In genomic region chr7:27602835-27603234, GRCm38 (mm10) we compare ENCODE assay signal across 14 mouse cellular contexts. TPM values are rescaled to one million over a fixed set of nuclear protein-coding genes. Genes with fewer than 3 reads are reported as not detected.
DNase-seq lines count a peak whose midpoint lies in the region; ATAC-seq and TF ChIP-seq lines count a peak whose summit lies in the region.
"Had no signal": no experiment of that assay in that cellular context is flagged by ENCODE, and none has a peak within 500 bp of the region (broad histone marks: within the 10 kb centered on the region; RNA-seq: fewer than 3 reads in every experiment).

No protein-coding gene starts in this region.

- peak overlapping the region; percentile 15; the same call in 1 of the 2 replicates for H3K9ac ChIP-seq in heart, embryonic 13.5 days
- no peak overlapping the region for H3K9ac ChIP-seq in heart, embryonic 11.5 days (ENCODE audit: low read depth, low read length)
- no peak overlapping the region for H3K9ac ChIP-seq in lung, postnatal 0 days (replicated peaks; ENCODE audit: low read depth)
- H3K9ac ChIP-seq: hindbrain, embryonic 12.5 days; midbrain, embryonic 15.5 days had no signal

- no peak for TF ChIP-seq CTCF in lung, postnatal 0 days (IDR thresholded peaks at IDR 0.05)

- no peak overlapping the region for H3K27ac ChIP-seq in heart, embryonic 13.5 days (replicated peaks)
- no peak overlapping the region for H3K27ac ChIP-seq in heart, embryonic 11.5 days (ENCODE audit: low read depth, low read length)
- peak overlapping the region; percentile 15; the same call in 1 of the 2 replicates for H3K27ac ChIP-seq in lung, postnatal 0 days (ENCODE audit: low read length)
- H3K27ac ChIP-seq: embryonic facial prominence, embryonic 10.5 days; hindbrain, embryonic 12.5 days; midbrain, embryonic 15.5 days had no signal

- H3K9me3 ChIP-seq in heart, embryonic 13.5 days: no peaks in the 10 kb centered on the region
- no peaks in the 10 kb centered on the region for H3K9me3 ChIP-seq in heart, embryonic 11.5 days (replicated peaks; ENCODE audit: control insufficient read depth, low read length)
- H3K9me3 ChIP-seq in lung, postnatal 0 days (ENCODE audit: low read length): no peaks in the 10 kb centered on the region
- H3K9me3 ChIP-seq: embryonic facial prominence, embryonic 10.5 days; hindbrain, embryonic 12.5 days; midbrain, embryonic 15.5 days had no signal

- peak; percentile 28 for DNase-seq in lung, postnatal 0 days (ENCODE audit: low spot score)
- no peak for DNase-seq in lung, adult 18-20 months
- DNase-seq in frontal cortex, postnatal 25 days (ENCODE audit: low spot score in 2 of 2): no peak
- DNase-seq: lung, postnatal 14 days; right cerebral cortex, adult 18-20 months had no signal

- no peak for ATAC-seq in heart, embryonic 13.5 days (ENCODE audit: extremely low read depth, insufficient number of reproducible peaks, low FRiP score, low TSS enrichment)
- ATAC-seq in heart, embryonic 11.5 days (replicated peaks; ENCODE audit: insufficient number of reproducible peaks, low FRiP score, low TSS enrichment): no peak
- no peak for ATAC-seq in lung, postnatal 0 days
- ATAC-seq in hematopoietic stem cell, adult 5-6 weeks (replicated peaks in 1 of 2; ENCODE audit: insufficient read depth in 1 of 2, low FRiP score in 2 of 2, low TSS enrichment in 1 of 2, low read depth in 1 of 2, poor library complexity in 2 of 2, severe bottlenecking in 2 of 2): peak; percentile 39 to 41; a peak in 3 of 4 replicates
- ATAC-seq in megakaryocyte progenitor cell, adult 5-6 weeks (replicated peaks; ENCODE audit: poor library complexity): peak; percentile 35
- ATAC-seq: midbrain, embryonic 15.5 days had no signal

- WGBS in heart, embryonic 13.5 days: 61% methylated on average over 7 of the region's 7 CpGs
- WGBS in heart, embryonic 11.5 days (ENCODE audit: insufficient replicate concordance): 68% methylated on average over 7 of the region's 7 CpGs
- WGBS in lung, postnatal 0 days: 32% methylated on average over 7 of the region's 7 CpGs

- H3K36me3 ChIP-seq in heart, embryonic 13.5 days: no peaks in the 10 kb centered on the region
- no peaks in the 10 kb centered on the region for H3K36me3 ChIP-seq in heart, embryonic 11.5 days (ENCODE audit: control insufficient read depth, insufficient read depth, low read length)
- no peaks in the 10 kb centered on the region for H3K36me3 ChIP-seq in lung, postnatal 0 days (ENCODE audit: insufficient read depth, low read length)
- H3K36me3 ChIP-seq: hindbrain, embryonic 12.5 days; midbrain, embryonic 15.5 days had no signal

- H3K4me1 ChIP-seq in heart, embryonic 13.5 days: peaks cover 99% of the 10 kb centered on the region
- H3K4me1 ChIP-seq in heart, embryonic 11.5 days (ENCODE audit: control insufficient read depth, insufficient read depth, low read length): peaks cover 76% of the 10 kb centered on the region
- peaks cover 46% of the 10 kb centered on the region for H3K4me1 ChIP-seq in lung, postnatal 0 days (ENCODE audit: insufficient read depth, low read depth, low read length)

- H3K4me2 ChIP-seq in heart, embryonic 13.5 days: no peak overlapping the region
- H3K4me2 ChIP-seq in heart, embryonic 11.5 days: no peak overlapping the region
- H3K4me2 ChIP-seq in lung, postnatal 0 days (replicated peaks; ENCODE audit: low read depth, low read length): no peak overlapping the region
- H3K4me2 ChIP-seq: hindbrain, embryonic 12.5 days; midbrain, embryonic 15.5 days had no signal

- no peaks in the 10 kb centered on the region for H3K27me3 ChIP-seq in heart, embryonic 13.5 days (replicated peaks)
- no peaks in the 10 kb centered on the region for H3K27me3 ChIP-seq in heart, embryonic 11.5 days (ENCODE audit: control insufficient read depth, insufficient read depth, low read length)
- H3K27me3 ChIP-seq in lung, postnatal 0 days (replicated peaks; ENCODE audit: insufficient read depth, low read length): no peaks in the 10 kb centered on the region
- H3K27me3 ChIP-seq: hindbrain, embryonic 12.5 days; midbrain, embryonic 15.5 days had no signal

- no peak overlapping the region for H3K4me3 ChIP-seq in heart, embryonic 13.5 days
- H3K4me3 ChIP-seq in heart, embryonic 11.5 days (ENCODE audit: low read depth, low read length): no peak overlapping the region
- H3K4me3 ChIP-seq in lung, postnatal 0 days (ENCODE audit: low read depth, low read length): no peak overlapping the region
- H3K4me3 ChIP-seq: embryonic facial prominence, embryonic 10.5 days; hindbrain, embryonic 12.5 days; midbrain, embryonic 15.5 days had no signal

- TF ChIP-seq EP300 in lung, postnatal 0 days (IDR thresholded peaks at IDR 0.05): no peak

RNA-seq across cellular contexts. Expression of gene Akt2, which starts 11.5 kb away (rescaled TPM):
- 72.7 and 73.4 TPM in 2 replicates for polyA plus RNA-seq in heart, embryonic 13.5 days (2015; fragmentation: Nextera tagmentation; extraction: Ambion mirVana)
- polyA plus RNA-seq in heart, embryonic 11.5 days (2014; fragmentation: Nextera tagmentation; extraction: Ambion mirVana): 72.1 and 78.0 TPM in 2 replicates
- 64.1 and 72.9 TPM in 2 replicates for polyA plus RNA-seq in lung, postnatal 0 days (2015; fragmentation: Nextera tagmentation; extraction: Ambion mirVana)
- total RNA-seq in hematopoietic stem cell, adult 5-6 weeks (2017): 56.0 and 63.1 TPM in 2 replicates
- total RNA-seq in megakaryocyte progenitor cell, adult 5-6 weeks (2015): 33.8 and 40.3 TPM in 2 replicates
- total RNA-seq in megakaryocyte progenitor cell, adult 5-6 weeks (2017): 46.9 and 50.2 TPM in 2 replicates

RNA-seq across cellular contexts. Expression of gene 2310022A10Rik, which starts 49.8 kb away (rescaled TPM):
- 30.6 and 34.5 TPM in 2 replicates for polyA plus RNA-seq in heart, embryonic 13.5 days (2015; fragmentation: Nextera tagmentation; extraction: Ambion mirVana)
- polyA plus RNA-seq in heart, embryonic 11.5 days (2014; fragmentation: Nextera tagmentation; extraction: Ambion mirVana): 22.5 and 29.3 TPM in 2 replicates
- 10.5 and 12.3 TPM in 2 replicates for polyA plus RNA-seq in lung, postnatal 0 days (2015; fragmentation: Nextera tagmentation; extraction: Ambion mirVana)
- 4.8 and 7.4 TPM in 2 replicates for total RNA-seq in hematopoietic stem cell, adult 5-6 weeks (2017)
- total RNA-seq in megakaryocyte progenitor cell, adult 5-6 weeks (2015): 13.4 and 14.1 TPM in 2 replicates
- 12.4 and 15.6 TPM in 2 replicates for total RNA-seq in megakaryocyte progenitor cell, adult 5-6 weeks (2017)

RNA-seq across cellular contexts. Expression of gene Pld3, which starts 49.8 kb away (rescaled TPM):
- polyA plus RNA-seq in heart, embryonic 13.5 days (2015; fragmentation: Nextera tagmentation; extraction: Ambion mirVana): 62.5 and 65.9 TPM in 2 replicates
- 59.5 and 64.2 TPM in 2 replicates for polyA plus RNA-seq in heart, embryonic 11.5 days (2014; fragmentation: Nextera tagmentation; extraction: Ambion mirVana)
- 92.4 and 94.5 TPM in 2 replicates for polyA plus RNA-seq in lung, postnatal 0 days (2015; fragmentation: Nextera tagmentation; extraction: Ambion mirVana)
- total RNA-seq in hematopoietic stem cell, adult 5-6 weeks (2017): 15.2 and 18.9 TPM in 2 replicates
- 9.3 and 9.4 TPM in 2 replicates for total RNA-seq in megakaryocyte progenitor cell, adult 5-6 weeks (2015)
- 5.3 and 7.5 TPM in 2 replicates for total RNA-seq in megakaryocyte progenitor cell, adult 5-6 weeks (2017)

RNA-seq across cellular contexts. Expression of gene Ttc9b, which starts 50.9 kb away (rescaled TPM):
- 0.25 TPM in 1 of 2 replicates, not detected in the other for polyA plus RNA-seq in heart, embryonic 13.5 days (2015; fragmentation: Nextera tagmentation; extraction: Ambion mirVana)
- not detected in 2 replicates for polyA plus RNA-seq in heart, embryonic 11.5 days (2014; fragmentation: Nextera tagmentation; extraction: Ambion mirVana)
- 0.12 TPM in 1 of 2 replicates, not detected in the other for polyA plus RNA-seq in lung, postnatal 0 days (2015; fragmentation: Nextera tagmentation; extraction: Ambion mirVana)
- total RNA-seq in hematopoietic stem cell, adult 5-6 weeks (2017): not detected in 2 replicates
- total RNA-seq in megakaryocyte progenitor cell, adult 5-6 weeks (2015): not detected in 2 replicates
- total RNA-seq in megakaryocyte progenitor cell, adult 5-6 weeks (2017): not detected in 2 replicates
- polyA plus RNA-seq: gonadal fat pad, adult 2 months; spleen, adult 2 months had no signal

Comparison
In these comparisons a context has a peak if more than half of its experiments do, and no peak if none do; other contexts are left out.
1. ATAC-seq: peak in hematopoietic stem cell, adult 5-6 weeks (2 of 2) and megakaryocyte progenitor cell, adult 5-6 weeks (single experiment); none in heart, embryonic 13.5 days (single experiment), heart, embryonic 11.5 days (single experiment) and lung, postnatal 0 days (single experiment).